Mouse (Mus musculus) lung, embryonic 14.5 days (tissue): ENCODE results near the gene Sys1. TPM values are rescaled to one million over a fixed set of nuclear protein-coding genes. Genes with fewer than 3 reads are reported as not detected.
A peak's percentile ranks its signal among the peaks of the same experiment; 100 is the strongest.

Experiments
- ATAC-seq: fragments of 200-750 bp; cut with Nextera tagmentation; 2 replicates; pipeline ENCODE4 v1.8.0; 2017; ENCODE audit warnings: mild to moderate bottlenecking, moderate TSS enrichment, moderate library complexity; ENCODE audit not compliant: insufficient read depth
- DNase-seq: peaks from one replicate; pipeline ENCODE4 v3.0.0-alpha.2; 2015
- H3K27ac ChIP-seq: fragments of 300-500 bp; sonication (generic); 2 replicates; pipeline ENCODE4 v1.5.1; 2014; ENCODE audit warnings: low read depth, mild to moderate bottlenecking, moderate library complexity
- H3K27me3 ChIP-seq: fragments of 300-500 bp; sonication (generic); 2 replicates; pipeline ENCODE4 v1.6.1; 2014; ENCODE audit warnings: low read length, control low read depth; ENCODE audit not compliant: insufficient read depth
- H3K36me3 ChIP-seq: fragments of 300-500 bp; sonication (generic); 2 replicates; pipeline ENCODE4 v1.6.1; 2014; ENCODE audit warnings: control low read depth; ENCODE audit not compliant: insufficient read depth
- H3K4me1 ChIP-seq: fragments of 300-500 bp; sonication (generic); 2 replicates; pipeline ENCODE4 v1.6.1; 2014; ENCODE audit warnings: antibody characterized with exemption, control low read depth; ENCODE audit not compliant: insufficient read depth
- H3K4me2 ChIP-seq: fragments of 300-500 bp; sonication (generic); 2 replicates; pipeline ENCODE4 v1.6.1; 2014; ENCODE audit warnings: mild to moderate bottlenecking
- H3K4me3 ChIP-seq: fragments of 300-500 bp; sonication (generic); 2 replicates; pipeline ENCODE4 v1.5.1; 2014; ENCODE audit warnings: low read depth, low read length
- H3K9ac ChIP-seq: fragments of 300-500 bp; sonication (generic); 2 replicates; pipeline ENCODE4 v1.6.1; 2014
- H3K9me3 ChIP-seq: fragments of 300-500 bp; sonication (generic); 2 replicates; pipeline ENCODE4 v1.6.1; 2016; ENCODE audit warnings: low read depth, low read length, control low read depth
- CTCF ChIP-seq: IDR thresholded peaks from 2 replicates; pipeline ENCODE4 v1.5.1; 2016; ENCODE audit warnings: antibody characterized with exemption, low read depth
- WGBS: fragments of 180-500 bp; shearing (Covaris S2); extraction: QIAGEN DNeasy Blood & Tissue Kit; methylation state at CpG from one replicate; pipeline ENCODE4 v1.1.7; 2014; 5-methylcytosine and 5-hydroxymethylcytosine counted together
- polyA plus RNA-seq: library from polyadenylated mRNA; unstranded; fragments of >200 nt; fragmentation: Nextera tagmentation; extraction: Ambion mirVana; gene quantifications from 2 replicates; pipeline ENCODE4 v1.2.1, GENCODE M21; 2014

Sys1 gene
- polyA plus RNA-seq, 1 experiment from 2014 or later: 68.7 TPM

DNA sequence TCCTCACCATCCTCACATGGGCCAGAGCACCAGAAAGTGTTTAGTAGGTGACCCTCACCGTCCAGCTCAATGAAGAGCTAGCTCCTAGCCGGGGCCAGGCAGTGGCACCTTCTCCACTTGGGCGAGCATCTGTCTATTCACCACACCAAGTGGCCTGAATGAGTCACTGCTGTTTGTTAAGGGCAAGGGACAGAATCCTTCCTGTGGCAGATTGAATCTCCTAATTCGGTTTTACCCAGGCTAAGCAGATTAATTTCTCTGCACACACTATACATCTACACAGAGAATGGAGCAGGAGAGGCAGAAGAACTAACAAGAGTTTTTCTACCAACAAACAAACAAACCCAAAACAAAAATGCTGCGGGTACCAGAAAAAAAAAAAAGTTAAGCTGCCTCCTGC, 29.8 kb upstream of the Sys1 start:
- no peak for ATAC-seq
- no peaks in the 10 kb centered on the region for H3K27me3 ChIP-seq
- DNase-seq: no peak
- H3K4me3 ChIP-seq: no peak overlapping the region
- peaks cover 13% of the 10 kb centered on the region for H3K4me1 ChIP-seq
- no peak overlapping the region for H3K4me2 ChIP-seq
- no peak overlapping the region for H3K9ac ChIP-seq
- peaks cover 51% of the 10 kb centered on the region for H3K36me3 ChIP-seq
- WGBS: 79% methylated on average over 5 of the region's 5 CpGs
- no peak overlapping the region for H3K27ac ChIP-seq
- no peaks in the 10 kb centered on the region for H3K9me3 ChIP-seq
- TF ChIP-seq CTCF: no peak

DNA sequence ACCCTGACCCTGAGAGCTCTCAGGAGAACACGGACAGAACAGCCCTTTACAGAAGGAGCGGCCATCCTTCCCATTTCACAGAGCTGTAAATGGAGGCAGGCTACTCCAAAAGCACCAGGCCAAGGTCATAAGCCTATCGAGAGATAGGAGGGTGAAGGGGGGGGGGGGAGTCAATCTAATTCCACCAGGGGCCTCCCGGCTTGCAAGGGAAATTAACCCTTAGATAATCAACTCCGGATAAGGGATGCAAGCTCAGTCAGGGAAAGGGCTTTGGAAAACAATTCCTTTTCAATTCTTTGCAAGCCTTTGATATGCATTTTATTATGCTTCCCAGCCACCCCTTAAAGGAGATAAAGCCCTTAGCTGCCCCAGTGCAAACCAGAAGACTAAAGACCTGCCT, 28.3 kb upstream of the Sys1 start:
- Histone ChIP-seq H3K4me1 (peaks cover 28% of the 10 kb centered on the region), H3K4me3 (no peak overlapping the region), H3K27me3 (no peaks in the 10 kb centered on the region), H3K4me2 (no peak overlapping the region), H3K9ac (no peak overlapping the region), H3K9me3 (no peaks in the 10 kb centered on the region), H3K27ac (no peak overlapping the region), H3K36me3 (peaks cover 48% of the 10 kb centered on the region)
- TF ChIP-seq CTCF: no peak
- 36% methylated on average over 5 of the region's 5 CpGs for WGBS
- no peak for ATAC-seq
- DNase-seq: no peak

DNA sequence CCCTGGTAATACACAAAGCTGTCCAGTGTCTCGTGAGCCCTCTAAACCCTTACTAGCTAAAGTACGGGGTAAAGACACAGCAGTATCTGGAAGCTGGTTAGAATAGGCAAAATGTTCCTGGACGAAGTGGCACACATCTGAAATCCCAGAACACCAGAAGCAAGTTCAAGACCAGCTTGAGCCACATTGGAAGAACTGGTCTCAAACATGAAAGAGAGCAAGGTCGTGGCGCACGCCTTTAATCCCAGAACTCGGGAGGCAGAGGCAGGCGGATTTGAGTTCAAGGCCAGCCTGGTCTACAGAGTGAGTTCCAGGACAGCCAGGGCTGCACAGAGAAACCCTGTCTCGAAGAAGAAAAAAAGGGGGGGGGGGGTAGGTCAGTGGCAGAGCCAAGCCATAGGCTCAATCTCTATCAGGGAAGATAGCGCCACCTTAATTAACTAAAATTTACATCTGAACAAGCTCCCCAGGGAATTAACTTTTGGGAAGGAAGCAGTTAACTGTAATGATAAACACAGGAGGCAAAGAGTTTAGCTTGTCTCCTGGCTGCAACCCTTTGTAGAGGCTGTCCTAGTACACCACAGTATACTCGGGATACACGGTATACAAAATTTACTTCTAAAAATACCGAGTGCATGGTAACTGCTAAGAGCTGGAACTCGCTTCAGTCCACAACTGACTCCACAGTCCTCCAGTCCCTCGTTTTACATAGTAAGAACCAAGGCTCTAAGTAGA, 26.7 kb upstream of the Sys1 start:
- H3K9ac ChIP-seq: no peak overlapping the region
- H3K4me3 ChIP-seq: no peak overlapping the region
- H3K4me1 ChIP-seq: peaks cover 33% of the 10 kb centered on the region
- TF ChIP-seq CTCF: no peak
- 54% methylated on average over 15 of the region's 15 CpGs for WGBS
- no peaks in the 10 kb centered on the region for H3K27me3 ChIP-seq
- H3K4me2 ChIP-seq: peak overlapping the region; percentile 23; the same call in 1 of the 2 replicates
- ATAC-seq (no peak), DNase-seq (no peak)
- H3K9me3 ChIP-seq: no peaks in the 10 kb centered on the region
- peak overlapping the region; percentile 13; the same call in 1 of the 2 replicates for H3K27ac ChIP-seq
- H3K36me3 ChIP-seq: peaks cover 37% of the 10 kb centered on the region

DNA sequence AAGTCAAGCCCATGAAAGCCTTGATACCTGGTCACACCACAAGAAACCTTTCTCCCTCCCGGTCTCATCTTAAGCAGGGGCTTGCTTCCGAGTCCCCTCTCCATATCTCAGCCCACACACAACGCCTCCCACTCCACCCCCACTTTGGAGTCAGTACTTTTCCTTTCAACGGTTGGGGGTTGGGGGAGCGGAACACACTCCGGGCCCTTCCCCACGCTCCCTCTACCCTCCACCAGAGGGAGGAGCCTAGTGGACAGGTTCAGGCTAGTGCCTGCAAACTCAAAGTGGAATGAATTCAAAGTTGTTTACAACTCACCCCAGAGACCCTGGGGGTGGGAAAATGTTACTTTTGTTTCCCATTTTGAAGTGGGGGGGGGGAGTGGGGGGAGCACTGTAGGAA, 26.1 kb upstream of the Sys1 start:
- H3K27me3 ChIP-seq: no peaks in the 10 kb centered on the region
- peak; percentile 60 for DNase-seq
- H3K4me2 ChIP-seq: peak overlapping the region; percentile 23; the same call in 1 of the 2 replicates
- no peak overlapping the region for H3K4me3 ChIP-seq
- peak; percentile 55 for ATAC-seq
- WGBS: 6% methylated on average over 7 of the region's 7 CpGs
- no peaks in the 10 kb centered on the region for H3K9me3 ChIP-seq
- peaks cover 31% of the 10 kb centered on the region for H3K36me3 ChIP-seq
- no peak overlapping the region for H3K9ac ChIP-seq
- peaks cover 34% of the 10 kb centered on the region for H3K4me1 ChIP-seq
- peak; percentile 47 for TF ChIP-seq CTCF
- peak overlapping the region; percentile 13; the same call in 1 of the 2 replicates for H3K27ac ChIP-seq

DNA sequence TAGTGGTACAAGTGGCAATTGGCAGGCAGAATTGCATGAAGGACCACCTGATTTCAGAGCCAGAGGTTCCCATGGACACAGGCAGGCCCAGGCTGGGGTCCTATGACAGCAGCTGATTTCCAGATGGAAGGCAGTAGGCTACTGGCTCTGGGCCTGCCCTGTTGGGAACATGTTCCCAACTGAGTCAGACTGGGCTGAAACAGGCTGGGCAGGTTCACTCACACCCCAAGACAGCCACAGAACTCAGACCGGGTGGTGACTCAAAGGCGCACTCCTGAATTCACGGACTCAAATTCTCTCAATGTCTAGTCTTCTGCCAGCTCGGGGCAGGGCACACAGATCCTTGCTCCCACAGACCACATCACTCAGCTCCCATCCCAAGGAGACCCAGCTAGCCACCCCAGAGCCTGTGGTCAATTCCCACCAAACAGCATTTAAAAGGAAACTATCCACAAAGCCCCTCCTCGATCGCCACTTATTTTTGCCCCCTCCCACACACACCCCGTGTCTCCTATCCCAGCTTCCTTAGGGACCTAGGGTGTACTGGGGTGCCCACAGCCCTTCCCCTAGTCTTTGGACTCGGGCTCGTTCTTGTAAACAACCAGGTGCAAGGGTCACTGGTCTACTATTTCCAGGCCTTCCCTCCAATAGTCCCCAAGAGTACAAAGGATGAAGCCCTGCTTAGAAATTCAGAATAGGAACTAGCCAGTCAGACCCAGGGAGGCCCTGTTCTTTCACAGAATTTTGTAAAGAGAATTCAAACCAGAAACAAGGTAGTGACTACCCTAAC, 24.9 kb upstream of the Sys1 start:
- Histone ChIP-seq H3K4me2 (no peak overlapping the region; the same call in 1 of the 2 replicates), H3K4me1 (peaks cover 42% of the 10 kb centered on the region)
- DNase-seq: peak; percentile 58

DNA sequence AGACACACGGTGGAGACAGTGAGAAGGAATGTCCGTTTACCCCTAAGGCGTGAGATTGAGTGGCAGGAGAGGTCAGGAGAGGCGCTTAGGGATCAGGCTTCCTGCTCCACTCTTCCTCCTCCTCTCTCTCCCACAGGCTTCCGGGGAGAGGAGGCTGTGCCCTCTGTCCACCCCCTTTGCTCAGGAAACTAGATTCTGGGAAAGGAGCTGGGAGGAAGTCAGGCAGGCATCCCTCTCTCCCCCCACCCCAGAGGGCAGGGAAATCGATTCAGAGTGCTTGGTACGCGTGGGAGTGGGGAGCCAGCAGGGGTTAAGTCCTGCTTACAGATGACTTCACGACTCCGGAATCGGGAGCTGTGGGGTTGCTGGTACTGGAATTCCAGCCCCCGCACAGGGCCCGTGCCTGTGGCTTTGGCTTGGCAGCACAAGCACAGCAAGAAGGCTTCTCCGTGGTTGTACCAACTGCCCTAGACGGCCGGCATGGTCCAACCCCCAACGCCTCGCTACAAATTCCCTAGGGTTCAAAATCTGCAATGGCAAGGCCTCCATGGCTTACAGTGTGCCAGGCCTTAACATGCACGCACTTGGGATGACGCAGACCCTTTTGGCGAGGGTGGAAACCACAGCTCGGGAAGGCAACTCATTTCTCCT, 24.1 kb upstream of the Sys1 start:
- peaks cover 49% of the 10 kb centered on the region for H3K4me1 ChIP-seq
- no peak overlapping the region for H3K4me3 ChIP-seq
- DNase-seq: peak; percentile 51
- H3K9ac ChIP-seq: peak overlapping the region; percentile 26; the same call in 1 of the 2 replicates
- H3K4me2 ChIP-seq: peak overlapping the region; percentile 36
- no peaks in the 10 kb centered on the region for H3K9me3 ChIP-seq
- H3K27ac ChIP-seq: peak overlapping the region; percentile 51
- H3K36me3 ChIP-seq: peaks cover 17% of the 10 kb centered on the region; the same call in 1 of the 2 replicates
- 20% methylated on average over 22 of the region's 22 CpGs for WGBS
- no peak for ATAC-seq
- no peaks in the 10 kb centered on the region for H3K27me3 ChIP-seq
- no peak for TF ChIP-seq CTCF

More for the DNA sequence above, 24.9 kb upstream of the Sys1 start:
- peak; percentile 33; the same call in 1 of the 2 replicates for ATAC-seq
- H3K4me3 ChIP-seq: no peak overlapping the region
- peak overlapping the region; percentile 51 for H3K27ac ChIP-seq
- peaks cover 23% of the 10 kb centered on the region for H3K36me3 ChIP-seq
- TF ChIP-seq CTCF: no peak
- H3K9me3 ChIP-seq: no peaks in the 10 kb centered on the region
- H3K27me3 ChIP-seq: no peaks in the 10 kb centered on the region
- no peak overlapping the region for H3K9ac ChIP-seq
- 37% methylated on average over 9 of the region's 9 CpGs for WGBS
